16 mouse cellular contexts compared by ENCODE assay signal in the genomic region with DNA sequence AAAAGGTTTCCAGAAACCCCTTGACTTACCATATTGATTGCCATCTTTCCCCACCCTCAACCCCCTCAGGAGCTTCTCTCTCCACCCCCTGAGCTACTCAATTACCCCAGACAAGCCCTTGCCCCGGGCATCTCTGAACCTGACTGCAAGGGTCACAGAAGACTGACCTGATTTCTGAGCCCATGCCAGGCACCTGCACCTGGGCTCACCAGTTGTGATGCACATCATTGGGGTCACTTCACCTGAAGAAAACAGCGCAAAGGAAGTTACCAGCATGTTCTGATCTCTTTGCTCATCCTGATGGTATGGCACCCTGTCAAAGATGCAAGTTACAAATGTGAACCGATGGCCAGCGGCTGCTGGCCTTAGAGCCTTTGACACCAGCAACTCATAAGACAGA. TPM values are rescaled to one million over a fixed set of nuclear protein-coding genes. Genes with fewer than 3 reads are reported as not detected.
"Had no signal": no experiment of that assay in that cellular context is flagged by ENCODE, and none has a peak within 500 bp of the region (broad histone marks: within the 10 kb centered on the region; RNA-seq: fewer than 3 reads in every experiment).

No protein-coding gene starts in this region.

- H3K9me3 ChIP-seq: lung, embryonic 15.5 days; megakaryocyte, embryonic 14.5 days; midbrain, embryonic 13.5 days; midbrain, embryonic 15.5 days; neural tube, embryonic 13.5 days; stomach, embryonic 15.5 days had no signal

- H3K36me3 ChIP-seq: lung, embryonic 15.5 days; midbrain, embryonic 13.5 days; midbrain, embryonic 15.5 days; neural tube, embryonic 13.5 days; stomach, embryonic 15.5 days had no signal

- H3K27me3 ChIP-seq: midbrain, embryonic 15.5 days had no signal

- H3K27ac ChIP-seq: lung, embryonic 15.5 days; macrophage; stomach, embryonic 15.5 days; stomach, postnatal 0 days had no signal

- DNase-seq: liver, postnatal 0 days; lung, adult 2 months; lung, postnatal 14 days; lung, postnatal 36 days; right cerebral cortex, postnatal 14 days; thymus, adult 2 months; thymus, postnatal 25 days; thymus, postnatal 4 days had no signal

- H3K9ac ChIP-seq: liver, postnatal 0 days; lung, embryonic 15.5 days; stomach, embryonic 15.5 days had no signal

RNA-seq across cellular contexts. Expression of gene Wnk2, which starts 0.9 kb away (rescaled TPM):
- polyA plus RNA-seq: macrophage had no signal
